Mouse (Mus musculus) bone marrow, adult 2 months (tissue): ENCODE results near the gene Fam129a.

Experiments used
- CTCF ChIP-seq: fragments of 200-500 bp; IDR thresholded peaks from 2 replicates; pipeline ENCODE4 v1.5.1; 2011; ENCODE audit warnings: low read length, control low read depth; ENCODE audit not compliant: control insufficient read depth, insufficient read depth
- POLR2A ChIP-seq: fragments of 200-500 bp; IDR thresholded peaks from 2 replicates; pipeline ENCODE4 v1.6.1; 2011; ENCODE audit warnings: low read depth, mild to moderate bottlenecking, control low read depth, low read length, borderline replicate concordance; ENCODE audit not compliant: control insufficient read depth

- no peak for TF ChIP-seq CTCF
- TF ChIP-seq POLR2A = no peak
Observed at GRCm38 (mm10) chr1:151680971-151681370, 110.0 kb downstream of the Fam129a start.
